Mouse (Mus musculus) T-helper 2 cell (primary cell): ENCODE results near the gene Fam189b.
"Not testable (repeated sequence)": the region's sequence is repeated elsewhere in the genome, so short reads cannot be mapped to it uniquely, and the experiment has no call there.

Experiments used
- in situ Hi-C: fragments of 300-600 bp; cut with MboI, MseI; formaldehyde crosslinking; loops from one replicate; pipeline ENCODE4 v1.15.1; 2025; ENCODE audit warnings: high pct_unique_total_duplicates

Fam189b gene

GRCm38 (mm10) chr3:89203142-89203514 lies 20.2 kb downstream of the Fam189b start:
- in situ Hi-C loops: no loop called here

DNA sequence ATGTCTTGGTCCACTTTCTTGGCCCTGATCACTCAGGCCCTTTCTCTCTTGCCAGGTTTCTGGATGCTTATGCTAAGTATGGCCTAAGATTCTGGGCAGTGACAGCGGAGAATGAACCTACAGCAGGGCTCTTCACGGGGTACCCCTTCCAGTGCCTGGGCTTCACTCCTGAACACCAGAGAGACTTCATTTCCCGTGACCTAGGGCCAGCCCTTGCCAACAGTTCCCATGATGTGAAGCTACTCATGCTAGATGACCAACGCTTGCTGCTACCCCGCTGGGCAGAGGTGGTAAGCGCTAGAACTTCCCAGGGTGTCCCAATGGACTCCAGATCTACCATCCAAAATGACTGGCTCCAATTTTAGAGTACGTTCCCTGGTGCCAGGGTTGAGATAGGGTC lies 23.1 kb downstream of the Fam189b start:
- in situ Hi-C loops: no loop called here

DNA sequence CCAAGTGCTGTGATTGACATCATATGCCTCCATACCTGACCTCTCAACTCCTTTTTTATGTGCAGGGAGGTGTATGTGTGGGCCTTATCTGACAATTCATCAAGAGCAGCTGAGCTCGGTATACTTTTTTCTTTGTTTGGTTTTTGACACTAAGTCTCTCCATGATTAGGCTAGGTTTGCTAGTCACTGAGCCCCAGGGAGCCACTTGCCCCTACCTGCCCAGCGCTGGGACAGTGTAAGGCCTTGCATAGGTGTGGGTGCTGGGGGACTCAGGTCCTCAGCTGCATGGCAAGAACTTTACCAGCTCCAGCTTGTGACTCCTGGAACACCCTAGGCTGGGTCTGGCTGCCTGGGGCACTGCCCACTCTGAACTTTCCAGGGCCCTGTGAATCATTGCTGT lies 23.8 kb downstream of the Fam189b start:
- in situ Hi-C loops: no loop called here

DNA sequence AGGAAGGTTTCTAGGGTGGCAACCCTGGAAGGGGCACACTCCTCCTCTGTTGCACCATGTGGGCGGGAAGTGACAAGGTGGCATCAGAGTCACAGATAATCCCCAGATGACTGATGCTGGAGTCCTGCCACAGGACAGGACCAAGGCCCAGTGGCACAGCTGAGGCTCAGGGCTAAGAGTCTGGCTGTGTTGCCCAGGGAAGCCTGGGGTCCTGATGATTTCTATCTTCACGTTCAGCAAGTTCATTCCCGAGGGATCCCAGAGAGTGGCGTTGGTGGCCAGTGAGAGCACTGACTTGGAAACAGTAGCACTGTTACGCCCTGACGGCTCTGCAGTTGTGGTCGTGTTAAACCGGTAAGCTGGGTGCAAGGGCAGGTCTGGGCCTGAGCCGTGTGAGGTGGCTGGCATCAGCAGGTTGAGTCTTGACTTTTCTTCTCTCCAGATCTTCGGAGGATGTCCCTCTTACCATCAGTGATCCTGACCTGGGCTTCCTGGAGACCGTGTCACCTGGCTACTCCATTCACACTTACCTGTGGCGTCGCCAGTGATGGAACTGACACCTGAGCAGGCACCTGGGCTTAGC lies 25.2 kb downstream of the Fam189b start:
- in situ Hi-C loops: no loop called here

- in situ Hi-C loops: no loop called here
Measured at GRCm38 (mm10) chr3:89208736-89209135, 25.8 kb downstream of the Fam189b start.

GRCm38 (mm10) chr3:89209731-89210130 lies 26.8 kb downstream of the Fam189b start:
- in situ Hi-C loops: no loop called here

DNA sequence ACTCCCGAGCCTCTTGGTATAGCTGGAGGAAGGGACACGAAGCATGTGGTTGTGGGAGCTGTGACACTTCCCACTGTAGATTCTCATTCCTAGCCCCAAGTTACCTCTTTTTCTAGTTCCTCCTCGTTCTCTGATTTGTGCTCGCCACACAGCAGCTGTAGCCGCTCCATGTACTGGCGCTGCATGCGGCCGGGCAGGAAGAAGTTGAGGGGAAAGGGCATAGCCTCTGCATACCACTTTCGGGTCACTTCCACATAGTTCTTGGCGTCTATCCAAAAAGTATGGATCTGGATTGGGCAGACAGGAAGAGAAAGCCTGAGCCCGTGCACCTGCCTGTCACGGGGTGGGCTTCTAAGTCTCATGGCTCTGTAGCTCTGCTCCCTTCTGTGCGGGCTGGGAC lies 27.2 kb downstream of the Fam189b start:
- in situ Hi-C loops: no loop called here

DNA sequence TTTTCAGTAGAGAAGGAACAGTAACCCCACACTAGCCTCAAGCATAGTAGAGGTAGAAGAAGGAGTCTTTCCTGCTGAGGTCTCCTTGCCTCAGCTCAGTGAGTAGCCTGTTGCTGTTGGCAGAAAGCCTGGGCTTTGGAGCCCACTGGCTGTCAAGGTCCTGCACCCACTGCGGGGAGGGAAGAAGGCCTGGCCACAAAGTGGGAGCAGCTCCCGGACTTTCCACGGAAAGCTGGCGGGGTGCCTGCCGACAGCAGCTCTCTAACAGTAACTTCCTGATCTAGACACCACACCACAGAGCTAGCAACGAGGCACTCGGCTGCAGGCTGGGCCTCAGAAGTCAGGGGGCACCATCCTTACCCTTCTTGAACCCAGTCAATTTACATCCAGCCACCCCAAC lies 27.8 kb downstream of the Fam189b start:
- in situ Hi-C loops: no loop called here

GRCm38 (mm10) chr3:89213803-89214530 lies 31.0 kb downstream of the Fam189b start:
- in situ Hi-C loops: no loop called here

GRCm38 (mm10) chr3:89214681-89215411 lies 31.9 kb downstream of the Fam189b start, which contains the start of gene Thbs3:
Thbs3 (plus strand) TSS chr3:89215180.
- in situ Hi-C loops: no loop called here

DNA sequence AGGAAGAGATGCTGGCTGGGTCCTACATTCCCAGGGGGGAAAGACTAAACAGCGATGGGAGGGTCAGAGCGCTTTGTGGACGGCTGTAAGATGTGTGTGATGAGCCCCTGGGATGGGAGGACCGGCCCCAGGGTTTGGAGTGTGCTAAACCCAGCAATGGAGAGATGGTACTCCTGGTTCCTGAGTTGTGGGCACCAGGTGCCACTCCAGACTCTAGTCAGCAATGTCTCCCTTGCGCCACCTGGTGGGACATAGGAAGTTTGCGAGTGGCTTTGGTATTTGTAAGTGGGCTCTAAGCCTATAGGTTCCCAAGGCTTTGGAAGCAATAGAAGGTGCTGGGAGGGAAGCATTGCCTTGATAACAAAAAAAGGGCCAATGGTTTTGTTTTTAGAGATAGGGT lies 32.9 kb downstream of the Fam189b start:
- in situ Hi-C loops: no loop called here

- in situ Hi-C loops: not testable (repeated sequence)
Measured at GRCm38 (mm10) chr3:89216407-89216806, 33.5 kb downstream of the Fam189b start.

GRCm38 (mm10) chr3:89218271-89218670 lies 35.3 kb downstream of the Fam189b start:
- in situ Hi-C loops: no loop called here

GRCm38 (mm10) chr3:89219546-89219945 lies 36.6 kb downstream of the Fam189b start:
- in situ Hi-C loops: no loop called here

GRCm38 (mm10) chr3:89221167-89221566 lies 38.2 kb downstream of the Fam189b start:
- in situ Hi-C loops: no loop called here

DNA sequence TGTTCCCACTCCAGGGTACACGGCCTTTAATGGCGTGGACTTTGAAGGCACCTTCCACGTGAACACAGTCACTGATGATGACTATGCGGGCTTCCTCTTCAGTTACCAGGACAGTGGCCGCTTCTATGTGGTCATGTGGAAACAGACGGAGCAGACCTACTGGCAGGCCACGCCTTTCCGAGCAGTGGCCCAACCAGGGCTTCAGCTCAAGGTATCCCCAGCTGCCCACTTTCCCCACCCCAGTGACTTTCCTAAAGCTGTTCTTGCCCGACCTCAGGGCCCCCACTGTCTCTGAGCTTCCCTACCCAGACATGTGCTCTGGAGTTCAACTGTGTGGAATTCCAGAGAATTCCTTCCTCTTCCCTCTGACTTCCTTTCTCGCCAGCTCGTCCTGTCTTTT lies 41.9 kb downstream of the Fam189b start:
- in situ Hi-C loops: no loop called here

DNA sequence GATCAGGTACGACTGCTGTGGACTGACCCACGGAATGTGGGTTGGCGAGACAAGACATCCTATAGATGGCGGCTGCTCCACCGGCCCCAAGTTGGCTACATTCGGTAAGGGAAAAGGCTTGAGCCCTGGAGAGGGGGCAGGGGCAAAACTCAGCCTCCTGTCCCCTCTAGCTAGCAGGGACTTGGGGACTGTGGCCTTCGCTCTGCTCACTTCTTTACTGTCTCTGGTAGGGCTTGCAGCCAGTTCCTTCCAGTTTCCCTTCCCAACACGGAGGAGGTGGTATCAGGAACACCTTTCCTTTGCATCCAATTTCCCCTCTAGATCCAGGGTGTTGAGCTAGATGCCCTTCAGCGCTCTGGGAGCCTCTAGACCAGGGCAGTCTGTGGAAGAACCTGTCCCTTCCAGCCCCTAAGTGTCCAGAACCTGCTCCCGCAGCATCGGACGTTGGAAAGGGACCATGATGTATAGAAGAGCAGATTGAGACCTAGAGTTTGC lies 42.4 kb downstream of the Fam189b start:
- in situ Hi-C loops: no loop called here

- in situ Hi-C loops: no loop called here
Measured at GRCm38 (mm10) chr3:89225918-89226317, 43.0 kb downstream of the Fam189b start.

DNA sequence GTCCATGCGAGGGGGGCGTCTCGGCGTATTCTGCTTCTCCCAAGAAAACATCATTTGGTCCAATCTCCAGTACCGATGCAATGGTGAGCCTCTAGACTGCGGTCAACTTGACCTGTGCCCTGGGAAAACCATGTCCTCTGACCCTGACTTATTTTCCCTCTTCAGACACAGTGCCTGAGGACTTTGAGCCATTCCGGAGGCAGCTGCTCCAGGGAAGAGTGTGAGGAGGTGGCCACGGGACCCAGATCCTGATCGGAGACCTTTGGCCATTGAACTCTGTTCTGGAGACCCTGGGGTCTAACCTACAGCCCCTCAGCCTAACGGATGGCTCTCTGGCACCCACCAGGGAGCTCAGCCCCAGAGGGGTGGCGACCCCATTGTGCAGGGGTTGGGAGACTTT lies 43.4 kb downstream of the Fam189b start:
- in situ Hi-C loops: no loop called here

GRCm38 (mm10) chr3:89226900-89227299 lies 44.0 kb downstream of the Fam189b start, which contains the start of gene Mtx1:
Mtx1 (minus strand) TSS chr3:89227088.
- in situ Hi-C loops: no loop called here

- in situ Hi-C loops: no loop called here
Measured at GRCm38 (mm10) chr3:89227307-89228179, 44.6 kb downstream of the Fam189b start.

DNA sequence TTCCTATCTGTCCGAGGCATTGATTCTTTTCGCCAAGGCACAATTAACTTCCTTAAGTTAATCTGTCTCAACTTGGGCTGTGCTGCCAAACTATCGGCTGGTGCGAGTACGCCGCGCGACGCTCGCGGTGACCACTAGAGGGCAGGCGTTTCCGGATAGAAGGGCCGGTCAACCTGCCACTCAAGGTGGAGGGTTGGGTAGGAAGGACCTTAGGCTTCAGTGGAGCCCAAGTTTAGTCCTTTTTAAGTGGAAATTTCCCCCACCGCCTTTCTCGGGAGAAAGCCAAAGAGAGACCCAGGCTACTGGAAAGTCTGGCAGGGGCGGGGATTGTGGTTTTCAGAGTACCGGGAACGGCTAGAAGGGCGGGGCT lies 45.2 kb downstream of the Fam189b start:
- in situ Hi-C loops: no loop called here
